Mouse (Mus musculus): ENCODE data around the gene Fbxo42.
"Not testable (repeated sequence)": the region's sequence is repeated elsewhere in the genome, so short reads cannot be mapped to it uniquely, and the experiment has no call there.

Fbxo42 gene

GRCm38 (mm10) chr4:141137740-141138139, 10.0 kb upstream of the Fbxo42 start:
- DNase-seq, result not testable (repeated sequence)

GRCm38 (mm10) chr4:141138425-141139115, 9.1 kb upstream of the Fbxo42 start:
- DNase-seq, result peak in 1 of 2 experiments; percentile 61

DNA sequence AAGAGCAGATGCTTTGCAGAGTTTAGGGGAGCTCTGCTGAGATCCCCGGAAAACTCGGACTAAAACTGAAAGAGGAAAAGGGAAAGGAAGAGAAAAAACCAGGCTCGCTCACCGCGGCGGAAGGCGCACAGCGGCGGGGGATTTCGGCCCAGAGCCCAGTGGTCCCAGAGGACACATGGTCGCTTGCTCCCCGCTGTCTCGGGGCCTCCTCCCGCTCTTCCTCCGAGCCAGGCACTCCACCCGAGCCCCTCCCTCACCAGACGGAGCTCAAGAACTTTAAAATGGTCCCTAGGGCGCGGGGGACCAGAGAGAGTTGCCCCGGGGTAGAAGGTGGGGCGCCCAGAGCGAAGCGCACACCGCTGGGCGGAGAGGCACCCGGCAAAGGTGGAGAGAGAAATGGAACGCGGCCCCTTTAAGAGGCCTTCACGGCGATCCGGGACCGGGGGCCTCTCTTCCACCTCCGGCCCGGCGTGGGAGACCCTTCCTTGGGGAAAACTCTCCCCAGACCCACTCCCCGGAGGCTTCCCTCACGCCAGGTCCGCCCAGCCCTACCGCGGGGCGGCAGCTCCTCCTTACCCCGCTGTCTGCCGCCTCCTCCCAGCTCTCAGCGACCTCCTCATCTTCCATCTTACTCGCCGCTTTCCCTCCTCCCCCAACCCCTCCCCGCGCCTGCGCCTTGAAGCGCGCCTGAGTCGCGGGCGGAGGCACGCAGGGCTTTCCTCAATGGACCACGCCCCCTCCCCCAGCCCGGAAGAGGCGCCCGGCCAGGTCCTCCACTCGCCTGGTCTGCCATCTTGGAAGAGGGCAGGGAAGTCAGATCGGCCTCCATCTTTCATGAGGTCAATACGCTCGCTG, 8.4 kb upstream of the Fbxo42 start, which contains the start of gene Szrd1:
Szrd1 (minus strand) TSS at position 660 of the 855 bp plus-strand sequence.
- peak; percentile 99 to 100 for DNase-seq

GRCm38 (mm10) chr4:141140354-141140753, 7.4 kb upstream of the Fbxo42 start:
- DNase-seq, result not testable (repeated sequence)

GRCm38 (mm10) chr4:141140967-141141366, 6.7 kb upstream of the Fbxo42 start:
- DNase-seq, result no peak

GRCm38 (mm10) chr4:141142285-141142811, 5.4 kb upstream of the Fbxo42 start:
- DNase-seq, result peak; percentile 83 to 85

DNA sequence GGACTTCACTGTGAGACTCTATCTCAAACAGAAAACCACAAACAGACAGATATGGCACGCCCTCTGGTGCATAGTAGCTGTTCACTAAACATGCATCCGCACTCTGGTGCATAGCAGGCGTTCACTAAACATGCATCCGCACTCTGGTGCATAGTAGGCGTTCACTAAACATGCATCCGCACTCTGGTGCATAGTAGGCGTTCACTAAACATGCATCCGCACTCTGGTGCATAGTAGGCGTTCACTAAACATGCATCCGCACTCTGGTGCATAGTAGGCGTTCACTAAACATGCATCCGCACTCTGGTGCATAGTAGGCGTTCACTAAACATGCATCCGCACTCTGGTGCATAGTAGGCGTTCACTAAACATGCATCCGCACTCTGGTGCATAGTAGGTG, 2.6 kb upstream of the Fbxo42 start:
- DNase-seq, result not testable (repeated sequence)

- DNase-seq, result no peak
Measured at GRCm38 (mm10) chr4:141146491-141147033, 1.2 kb upstream of the Fbxo42 start.

- peak; percentile 48 to 60 for DNase-seq
Measured at GRCm38 (mm10) chr4:141148009-141148801, 492 bp downstream of the Fbxo42 start.

GRCm38 (mm10) chr4:141149116-141149515, 1.4 kb downstream of the Fbxo42 start:
- DNase-seq, result no peak

DNA sequence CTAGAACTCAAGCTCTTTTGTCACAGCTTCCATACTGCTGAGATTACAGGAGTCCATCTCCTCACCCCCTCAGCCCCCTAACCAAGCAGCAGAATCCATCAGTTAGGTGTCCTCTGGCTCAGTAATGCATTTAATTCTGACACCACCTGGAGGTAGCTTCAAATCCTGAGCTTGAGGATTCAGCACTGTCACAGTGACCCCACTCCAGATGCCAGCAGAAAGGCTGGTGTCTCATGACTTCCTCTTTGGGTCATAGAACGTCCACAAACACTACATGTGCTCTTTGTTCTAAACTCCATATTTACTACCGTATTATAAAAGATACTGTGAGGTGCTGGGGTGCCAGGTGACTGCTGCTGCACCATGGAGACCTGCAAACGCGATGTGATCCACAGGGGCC, 9.8 kb downstream of the Fbxo42 start:
- DNase-seq, result no peak

GRCm38 (mm10) chr4:141158609-141159008, 10.9 kb downstream of the Fbxo42 start:
- no peak for DNase-seq

DNA sequence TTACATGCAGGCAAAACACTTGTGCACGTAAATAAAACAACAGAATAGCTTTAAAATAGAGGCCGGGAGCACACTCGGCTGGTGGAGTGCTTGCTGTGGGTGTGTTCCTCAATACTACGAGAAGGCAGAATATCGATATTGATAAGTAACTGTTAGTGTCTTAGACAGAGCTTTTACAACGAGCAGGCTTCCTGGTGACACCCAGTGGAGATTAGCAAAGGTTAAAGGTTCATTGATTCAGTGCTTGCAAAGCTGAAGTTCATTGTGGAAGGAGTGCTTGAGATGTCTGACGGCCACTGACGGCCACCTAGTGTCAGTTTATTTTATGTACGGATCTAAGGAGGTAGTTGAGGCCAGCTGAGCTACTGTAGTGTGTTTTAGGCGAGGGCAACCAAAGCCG, 11.4 kb downstream of the Fbxo42 start:
- DNase-seq, result no peak

DNA sequence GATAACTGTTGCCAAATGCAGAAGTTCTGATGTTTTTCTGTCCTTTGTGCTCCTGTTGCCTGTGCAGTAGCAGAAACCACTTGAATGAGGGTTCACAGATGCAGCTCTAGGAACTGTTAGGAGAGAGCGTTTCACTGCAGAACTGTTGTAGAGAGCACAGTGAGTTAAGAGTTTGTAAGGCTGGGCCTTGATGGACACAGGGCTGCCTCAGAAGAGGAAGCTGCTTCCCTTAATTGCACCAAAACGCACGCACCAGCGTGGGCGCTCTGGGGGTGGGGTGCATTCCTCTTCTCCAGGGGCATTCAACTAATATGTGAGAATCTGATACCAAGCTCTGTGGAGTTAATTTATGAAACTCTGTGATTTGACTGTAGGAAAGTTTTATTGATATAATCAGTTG, 12.0 kb downstream of the Fbxo42 start:
- no peak for DNase-seq

DNA sequence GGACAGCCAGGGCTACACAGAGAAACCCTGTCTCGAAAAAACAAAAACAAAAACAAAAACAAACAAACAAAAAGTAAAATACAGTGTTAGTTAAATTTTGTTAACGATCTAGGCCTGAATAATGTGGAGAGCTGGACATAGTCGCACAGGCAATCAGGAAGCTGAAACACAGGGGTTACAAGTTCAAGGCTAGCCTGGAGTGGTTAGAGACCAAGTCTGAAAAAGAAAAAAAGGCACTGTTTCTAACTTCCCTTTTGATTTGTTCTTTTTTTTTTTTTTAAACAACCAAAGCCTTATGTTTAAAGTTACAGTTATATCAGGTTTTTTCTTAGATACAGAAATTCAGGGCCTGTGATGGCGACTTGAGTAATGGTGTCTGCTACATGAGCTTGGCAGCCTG, 12.5 kb downstream of the Fbxo42 start:
- no peak for DNase-seq

GRCm38 (mm10) chr4:141161699-141162208, 14.0 kb downstream of the Fbxo42 start:
- DNase-seq, result no peak

- no peak for DNase-seq
Measured at GRCm38 (mm10) chr4:141163729-141164128, 16.0 kb downstream of the Fbxo42 start.

GRCm38 (mm10) chr4:141165744-141166292, 18.1 kb downstream of the Fbxo42 start:
- DNase-seq, result no peak

DNA sequence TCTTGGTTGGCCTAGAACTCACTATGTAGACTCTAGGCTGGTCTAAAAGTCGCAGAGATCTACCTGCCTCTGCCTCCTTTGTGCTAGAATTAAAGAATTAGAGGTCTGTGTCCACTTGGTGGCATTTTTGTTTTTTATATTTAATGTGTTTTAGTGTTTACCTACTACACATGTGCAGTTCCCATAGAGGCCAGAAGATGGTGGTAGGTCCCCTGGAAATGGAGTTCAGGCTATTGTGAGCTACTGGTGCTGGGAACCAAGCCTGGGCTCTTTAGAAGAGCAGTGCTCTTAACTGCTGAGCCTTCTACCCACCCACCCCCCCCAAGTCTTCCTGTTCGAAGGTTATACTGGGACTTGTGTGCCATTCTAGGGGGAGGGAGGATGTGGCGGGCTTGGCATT, 19.4 kb downstream of the Fbxo42 start:
- no peak for DNase-seq

GRCm38 (mm10) chr4:141172121-141172520, 24.4 kb downstream of the Fbxo42 start:
- DNase-seq, result no peak

DNA sequence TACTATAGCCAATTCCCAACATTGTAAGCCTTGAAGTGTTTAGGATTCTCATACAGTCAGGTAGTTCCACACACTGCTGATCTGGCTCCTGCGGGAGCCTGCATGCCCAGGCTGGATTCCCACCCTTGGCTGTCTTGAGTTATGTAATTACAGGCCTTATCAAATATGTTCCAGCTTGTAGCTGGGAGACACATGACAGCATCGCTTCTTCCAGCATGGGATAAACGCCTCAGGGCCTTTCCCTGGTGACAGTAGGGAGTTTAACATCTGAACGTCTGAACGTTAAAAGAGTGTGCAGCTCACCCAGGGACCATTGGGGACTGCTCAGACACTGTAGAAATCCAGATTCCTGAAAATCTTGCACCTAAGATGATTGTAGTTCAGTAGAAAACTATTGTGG, 28.1 kb downstream of the Fbxo42 start:
- no peak for DNase-seq

DNA sequence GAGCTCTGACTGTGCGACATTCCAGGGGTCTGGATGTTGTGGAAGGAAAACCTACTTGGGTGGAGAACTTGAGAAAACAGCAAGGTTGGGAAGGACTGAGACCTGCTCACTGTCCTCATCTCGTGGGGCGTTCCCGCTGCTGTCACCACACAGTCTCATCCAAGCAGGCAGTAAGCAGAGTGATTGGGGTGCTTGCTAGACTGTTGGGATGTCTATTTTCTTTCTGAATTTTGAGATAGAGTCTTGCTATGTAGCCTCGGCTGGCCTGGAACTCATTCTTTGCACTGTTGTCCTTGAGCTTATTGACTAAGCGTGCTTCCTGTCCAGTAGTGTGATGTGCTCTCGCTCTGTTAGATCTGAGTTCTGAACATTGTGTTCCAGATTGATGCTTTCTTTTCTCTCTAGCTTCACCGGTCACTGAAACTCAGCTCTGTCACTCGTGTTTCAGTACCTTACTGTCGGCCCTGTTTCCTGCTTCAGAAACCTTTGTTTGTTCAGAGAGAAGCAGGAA, 28.7 kb downstream of the Fbxo42 start:
- no peak for DNase-seq
